Mouse (Mus musculus): ENCODE measurements at regions not wholly inside any gene's neighbourhood (a gene's known extent, or its start where the extent isn't known, plus 50 kb on each side); places are given as distances from the start of the nearest gene placed in this dataset.

DNA sequence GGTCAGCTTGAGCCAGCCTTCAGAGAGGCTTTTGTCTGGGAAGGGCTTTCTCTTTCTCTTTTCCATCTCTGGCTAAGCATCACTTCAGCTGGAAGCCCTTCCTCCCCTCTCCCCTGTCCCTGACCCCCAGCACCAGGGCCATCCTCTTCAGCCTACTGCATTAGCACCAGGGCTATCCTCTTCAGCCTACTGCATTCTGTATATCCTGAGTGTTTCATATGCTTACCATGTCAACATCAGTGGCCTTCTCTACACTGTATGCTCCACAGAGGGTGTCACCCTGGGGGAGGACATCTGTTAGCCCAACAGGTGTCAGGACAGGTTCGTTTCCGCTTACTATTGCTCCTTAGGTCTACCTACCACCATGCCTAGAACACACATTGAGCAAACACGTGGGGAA, 282.5 kb downstream of the Rps24 start:
- no peak for DNase-seq (ENCODE audit: low read depth)

DNA sequence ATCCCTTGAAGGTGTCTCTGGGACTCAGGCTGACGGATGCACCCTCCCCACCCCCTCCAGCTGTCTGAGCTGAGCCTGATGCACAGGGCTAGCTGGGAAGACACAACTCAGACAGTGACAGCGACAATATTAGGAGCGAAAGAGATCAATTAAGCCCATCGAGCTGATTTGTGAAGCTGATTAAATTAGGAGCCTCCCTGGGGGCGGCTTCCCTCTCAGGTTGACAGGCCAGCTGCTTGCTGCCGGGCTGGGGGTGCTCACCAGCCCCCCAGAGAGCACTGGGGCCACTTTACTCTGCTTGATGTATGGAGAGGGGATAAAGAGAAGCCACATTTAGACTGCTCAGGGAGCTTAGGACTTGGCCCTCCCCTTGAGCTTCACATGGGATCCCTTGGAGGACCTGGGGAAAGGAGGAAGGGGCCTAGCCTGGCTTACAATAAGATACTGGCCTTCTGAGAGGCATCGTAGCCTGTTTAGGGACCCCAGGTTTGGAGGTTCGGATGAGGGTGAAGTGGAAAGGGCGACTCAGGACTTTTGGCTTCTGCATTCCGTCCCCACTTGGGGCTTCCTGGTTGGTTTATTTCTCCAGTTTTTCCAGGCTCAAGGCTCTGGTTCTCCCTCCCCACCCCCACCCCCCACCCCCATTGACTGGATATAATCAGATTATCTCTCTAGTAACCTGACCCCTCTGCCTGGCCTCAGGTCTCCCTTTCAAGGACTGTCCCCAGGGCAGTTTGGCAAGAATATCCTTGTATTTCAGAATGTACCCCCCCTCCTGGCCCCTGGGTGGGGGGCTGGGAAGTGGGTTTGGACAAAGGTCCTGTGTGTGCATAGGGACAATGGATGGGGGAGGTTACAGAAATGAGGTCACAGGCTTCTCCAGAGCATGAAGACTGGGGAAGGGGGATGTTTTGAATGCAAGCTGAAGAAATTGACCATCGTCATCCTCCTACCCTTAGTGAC, 283.4 kb downstream of the Rps24 start:
- DNase-seq (ENCODE audit: low read depth): no peak

DNA sequence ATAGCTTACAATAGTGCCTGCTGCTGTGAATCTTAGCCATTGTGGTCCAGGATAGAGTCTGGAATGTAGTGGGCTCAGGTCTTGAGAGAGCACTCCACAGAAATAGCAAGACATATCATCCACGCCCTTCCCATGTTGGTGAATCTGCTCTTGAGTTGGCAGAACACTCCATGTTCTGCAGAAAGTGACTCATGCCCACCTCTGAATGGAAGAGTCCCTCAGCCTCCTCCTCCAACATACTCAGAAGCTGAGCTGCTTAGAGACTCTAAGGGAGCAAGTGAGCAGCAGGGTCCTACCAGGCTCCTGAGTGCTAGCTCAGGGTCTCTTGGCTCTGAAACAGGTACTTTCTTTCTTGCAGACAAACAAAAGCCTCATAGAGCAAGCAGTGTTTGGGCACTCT, 284.7 kb downstream of the Rps24 start:
- DNase-seq (ENCODE audit: low read depth): peak; percentile 46

DNA sequence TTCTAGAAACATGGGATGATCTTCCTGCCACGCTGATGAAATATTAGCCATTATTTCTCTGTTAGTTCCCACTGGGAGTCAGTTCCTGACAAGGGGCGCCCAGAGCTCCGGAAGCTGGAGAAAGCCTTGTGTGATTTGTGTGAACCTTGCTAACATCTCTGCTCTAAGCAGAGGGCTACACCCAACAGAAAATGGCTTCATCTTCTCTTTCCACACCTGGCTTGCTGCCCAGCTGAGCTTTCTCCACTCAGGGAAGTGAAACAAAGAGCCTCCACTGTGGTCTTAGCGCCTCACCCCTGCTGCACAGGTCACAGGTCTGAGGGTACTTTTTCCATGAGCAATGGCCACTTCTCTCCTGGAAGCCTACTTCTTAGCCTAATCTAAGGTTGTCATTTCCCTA, 285.2 kb downstream of the Rps24 start:
- DNase-seq (ENCODE audit: low read depth): peak; percentile 44

DNA sequence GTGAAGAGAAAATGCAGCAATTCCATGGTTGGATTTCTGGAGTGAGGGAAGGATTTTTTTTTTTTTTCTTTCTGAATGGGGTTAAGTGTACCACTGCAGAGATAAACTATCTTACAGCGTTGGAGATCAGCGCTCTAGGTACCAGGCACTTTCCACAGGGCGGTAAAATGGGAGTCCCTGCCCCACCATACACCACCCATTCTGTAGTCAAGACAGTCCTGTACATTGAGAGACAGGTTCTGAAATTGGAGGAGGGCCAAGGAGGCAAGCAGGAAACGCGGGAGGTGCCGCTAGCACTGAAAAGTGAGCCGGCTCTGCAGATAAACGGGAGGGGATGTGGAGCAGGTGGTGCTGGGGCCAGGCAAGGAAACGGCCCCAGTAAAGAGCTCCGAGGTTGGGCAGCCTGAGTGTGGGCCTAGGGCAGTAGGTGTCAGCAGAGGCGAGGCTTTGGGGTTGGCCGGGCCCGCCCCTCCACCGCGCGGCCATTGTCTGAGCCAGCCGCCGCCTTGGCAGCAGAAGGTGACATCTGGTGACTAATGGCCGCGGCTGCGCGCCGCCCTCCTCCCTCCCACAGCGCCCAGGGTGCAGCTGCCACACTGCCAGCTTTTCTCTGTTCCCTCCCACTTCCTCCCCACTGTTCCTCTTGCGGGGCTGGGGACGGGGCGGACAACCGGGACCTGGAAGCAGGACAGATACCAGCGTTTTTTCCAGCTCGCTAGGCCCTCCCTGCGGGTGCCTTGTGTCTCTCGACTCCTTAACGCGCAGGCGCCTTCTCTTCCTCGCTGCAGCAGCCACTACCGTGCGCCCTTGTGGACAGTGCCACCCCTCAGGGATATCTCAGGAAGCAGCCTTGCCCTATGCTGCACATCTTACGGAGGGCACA, 292.1 kb downstream of the Rps24 start:
- DNase-seq (ENCODE audit: low read depth): peak; percentile 86

DNA sequence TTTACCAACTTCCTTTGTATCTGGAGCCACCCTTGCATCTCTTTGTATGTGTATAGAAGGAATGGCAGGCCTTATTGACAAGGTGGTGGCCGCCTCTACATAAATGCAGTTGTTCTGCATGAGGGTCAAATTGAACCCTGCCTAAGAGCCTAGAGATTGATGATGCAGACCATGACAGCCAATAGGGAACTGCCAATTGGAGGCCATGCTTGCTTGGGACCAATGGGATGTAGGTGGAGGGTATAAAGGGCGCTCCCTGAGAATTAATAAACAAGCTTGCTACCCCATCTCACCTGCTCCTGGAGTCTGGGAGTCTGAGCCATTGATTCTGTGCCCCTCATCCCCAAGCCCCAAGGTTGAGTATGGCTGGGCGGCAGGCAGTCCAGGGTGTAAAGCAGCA, 294.7 kb downstream of the Rps24 start:
- no peak for DNase-seq (ENCODE audit: low read depth)

DNA sequence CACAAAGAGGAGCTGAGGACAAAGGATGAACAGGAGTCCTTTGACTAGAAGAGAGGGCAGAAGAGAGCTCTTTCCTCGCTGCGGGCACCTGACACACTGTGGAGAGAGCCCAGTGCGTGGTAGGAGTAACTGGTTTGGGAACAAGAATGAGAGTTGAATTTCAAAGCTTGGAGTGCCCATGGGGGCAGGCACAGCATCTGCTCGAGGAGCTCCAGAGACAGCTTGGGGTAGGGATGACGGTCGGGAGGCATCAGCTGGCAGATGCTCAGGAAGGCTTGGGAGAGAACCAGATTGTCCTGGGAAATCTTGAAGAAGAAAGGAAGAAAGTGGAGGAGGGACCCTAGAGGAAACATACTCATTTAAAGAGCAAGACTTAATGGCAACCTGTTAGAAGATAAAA, 297.0 kb downstream of the Rps24 start:
- DNase-seq (ENCODE audit: low read depth): no peak

DNA sequence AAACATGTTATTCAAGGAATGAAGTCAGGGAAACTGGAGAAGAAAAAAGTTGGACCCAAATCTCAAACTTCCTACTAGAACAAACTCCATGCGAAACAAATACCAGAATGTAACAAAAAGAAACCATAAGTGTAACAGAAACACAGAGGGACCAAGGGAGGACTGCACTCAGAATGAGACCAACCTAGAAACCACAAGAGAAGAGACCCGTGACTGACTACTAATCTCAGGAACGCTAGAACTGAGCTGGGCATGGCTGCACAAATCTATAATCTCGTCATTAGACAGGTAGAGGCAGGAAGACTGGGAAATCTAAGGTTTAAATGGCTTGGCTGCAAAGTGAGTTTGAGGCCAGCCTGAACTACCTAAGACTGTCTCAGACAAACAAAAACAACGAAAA, 298.5 kb downstream of the Rps24 start:
- no peak for DNase-seq (ENCODE audit: low read depth)

DNA sequence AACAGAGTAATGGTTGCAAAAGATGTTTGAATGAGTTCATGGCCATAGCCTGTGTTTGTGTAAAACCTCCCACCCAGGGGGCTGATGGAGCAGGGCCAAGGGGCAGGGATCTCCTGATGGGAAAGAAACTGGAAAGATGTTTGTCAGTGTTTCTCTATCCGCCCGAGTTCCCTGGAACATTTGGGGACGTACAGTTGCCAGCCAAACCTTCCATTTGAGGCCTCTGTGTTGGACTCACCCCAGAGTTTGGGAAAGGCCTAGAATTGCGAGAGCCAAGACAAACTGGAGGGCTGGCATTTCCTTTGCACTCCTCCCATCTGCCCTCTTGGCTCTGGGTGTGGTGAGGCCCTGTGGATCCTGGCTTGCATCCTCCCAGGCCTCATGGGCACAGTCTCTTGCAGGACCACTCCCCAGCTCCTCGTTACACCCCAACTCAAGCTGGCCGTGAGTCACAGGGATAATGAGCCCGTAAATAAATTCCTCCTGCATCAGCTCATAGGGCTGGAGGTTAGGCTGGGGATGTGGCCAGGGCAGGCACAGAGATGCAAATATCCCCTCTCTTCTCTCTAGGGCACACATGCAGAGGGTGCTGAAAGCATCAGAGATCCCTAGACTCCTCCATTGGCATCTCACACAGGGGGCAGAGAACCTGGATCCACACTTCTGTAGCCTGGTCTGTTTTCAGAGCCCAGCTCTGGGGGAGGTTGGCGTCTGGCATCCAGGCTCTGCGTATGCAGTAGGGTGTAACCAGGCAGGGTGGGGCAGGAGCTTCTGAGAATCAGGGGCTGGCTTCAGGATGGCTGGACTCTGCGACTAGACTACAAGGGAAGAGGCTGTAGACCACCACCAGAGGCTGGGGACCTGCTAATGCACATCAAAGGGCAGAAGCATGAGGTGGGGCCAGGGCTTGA, 306.7 kb downstream of the Rps24 start:
- DNase-seq (ENCODE audit: low read depth): peak; percentile 94

DNA sequence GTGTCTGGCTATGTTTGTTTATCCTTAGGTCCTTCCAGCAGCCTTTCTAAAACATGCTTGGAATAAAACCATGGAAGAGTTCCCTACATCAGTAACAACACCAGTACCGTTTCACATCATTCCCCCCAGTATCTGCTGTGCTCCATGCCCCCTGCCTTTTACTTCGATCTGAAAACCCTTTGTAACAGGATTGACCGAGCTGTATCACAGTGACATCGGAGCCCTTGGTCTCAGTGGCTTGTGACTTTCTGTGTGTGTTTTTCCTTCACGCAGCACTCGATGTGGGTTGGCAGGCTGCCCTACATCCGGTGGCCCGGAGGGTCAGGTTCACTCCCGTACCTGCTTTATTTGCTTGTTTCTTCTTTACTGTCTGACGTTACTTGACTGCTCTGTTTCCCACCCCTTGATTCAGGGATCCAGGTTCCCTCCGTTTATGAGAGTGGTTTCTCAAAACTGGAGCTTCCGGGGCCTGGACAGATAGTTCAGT, 307.5 kb downstream of the Rps24 start:
- DNase-seq (ENCODE audit: low read depth): no peak

DNA sequence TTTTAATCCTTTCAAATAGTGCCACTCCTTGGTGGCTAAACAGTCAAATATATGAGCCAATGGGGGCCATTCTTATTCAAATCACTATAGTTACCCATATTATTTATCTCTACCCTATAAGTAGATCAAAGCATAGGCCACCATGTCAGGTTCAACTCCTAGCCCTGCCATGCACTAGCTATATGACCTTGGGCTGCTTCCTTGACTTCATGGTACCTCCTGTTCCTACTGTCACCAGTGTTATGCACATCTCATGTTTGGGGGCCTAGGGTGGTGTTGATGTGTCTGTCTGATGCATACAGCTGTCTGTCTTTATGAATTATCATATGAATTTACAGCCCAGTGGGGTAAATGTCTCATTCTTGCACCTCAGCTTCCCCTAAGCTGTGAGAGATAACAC, 310.6 kb downstream of the Rps24 start:
- DNase-seq (ENCODE audit: low read depth): no peak

DNA sequence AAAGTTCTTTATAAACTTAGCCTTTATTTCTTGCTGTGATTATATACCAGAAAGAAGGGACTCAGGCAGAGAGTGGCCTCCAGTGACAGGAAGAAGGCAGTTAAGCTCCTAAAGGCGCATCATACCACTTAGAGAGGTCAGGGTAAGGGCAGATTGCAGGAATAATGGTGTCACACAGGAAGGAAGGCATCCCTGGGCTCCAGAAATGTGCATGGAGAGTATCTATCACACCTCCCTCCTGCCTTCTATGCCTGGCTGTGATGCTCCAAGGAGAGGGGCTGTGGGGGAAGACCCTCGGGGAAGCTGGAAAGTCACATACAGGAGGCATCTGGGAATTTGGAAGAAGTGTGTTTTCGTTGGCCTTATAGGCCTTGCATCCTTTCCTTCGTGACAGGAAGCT, 311.1 kb downstream of the Rps24 start:
- no peak for DNase-seq (ENCODE audit: low read depth)

DNA sequence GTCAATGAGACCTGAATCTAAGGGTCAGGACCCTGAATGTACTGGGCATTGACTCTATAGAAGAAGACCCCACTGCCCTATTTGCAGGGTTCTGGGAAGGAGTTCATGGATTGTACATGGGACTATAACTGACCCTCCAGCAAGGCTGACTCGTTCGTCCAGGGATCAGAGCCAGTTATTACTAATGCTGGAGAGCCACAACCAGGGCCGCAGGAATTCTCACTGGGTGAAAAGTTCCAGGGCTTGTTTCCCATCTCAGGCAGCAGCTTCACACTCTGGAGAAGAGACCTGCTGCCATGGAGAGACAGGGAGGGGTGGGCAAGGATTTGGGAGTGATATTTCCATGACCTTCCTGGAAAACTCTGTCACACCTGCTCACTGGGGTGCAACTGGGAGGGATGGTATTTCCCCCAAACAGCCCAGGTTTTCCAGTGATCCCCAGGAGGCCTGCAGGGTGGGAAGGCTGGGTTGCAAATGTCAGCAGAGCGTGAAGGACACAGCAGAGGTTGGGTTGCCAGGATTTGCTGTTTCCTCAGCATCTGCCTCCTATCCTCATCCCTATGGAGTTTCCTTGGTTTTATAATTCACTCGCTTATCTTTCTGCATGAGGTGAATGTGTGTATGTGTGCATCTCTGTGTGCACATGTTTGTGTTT, 316.2 kb downstream of the Rps24 start:
- DNase-seq (ENCODE audit: low read depth): peak; percentile 84

DNA sequence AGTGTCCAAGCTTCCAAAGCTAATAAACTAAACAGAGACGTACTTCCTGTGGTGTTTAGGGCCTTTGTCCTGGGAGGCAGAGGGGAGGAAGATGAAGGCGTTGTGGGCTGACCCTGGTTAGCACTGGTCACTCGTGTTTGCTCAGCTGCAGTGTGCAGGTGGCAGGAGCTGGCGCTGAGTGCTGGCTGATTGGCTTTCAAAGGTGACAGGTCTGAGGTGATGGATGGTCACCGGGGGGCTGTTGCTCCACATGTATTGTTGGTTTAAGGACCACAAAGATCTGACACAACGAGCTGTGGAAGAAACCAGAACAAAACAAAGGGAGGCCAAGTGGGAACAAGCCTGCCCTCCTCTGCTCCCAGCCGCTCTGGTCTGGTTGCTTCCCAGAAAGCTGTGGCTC, 320.1 kb downstream of the Rps24 start:
- no peak for DNase-seq (ENCODE audit: low read depth)

DNA sequence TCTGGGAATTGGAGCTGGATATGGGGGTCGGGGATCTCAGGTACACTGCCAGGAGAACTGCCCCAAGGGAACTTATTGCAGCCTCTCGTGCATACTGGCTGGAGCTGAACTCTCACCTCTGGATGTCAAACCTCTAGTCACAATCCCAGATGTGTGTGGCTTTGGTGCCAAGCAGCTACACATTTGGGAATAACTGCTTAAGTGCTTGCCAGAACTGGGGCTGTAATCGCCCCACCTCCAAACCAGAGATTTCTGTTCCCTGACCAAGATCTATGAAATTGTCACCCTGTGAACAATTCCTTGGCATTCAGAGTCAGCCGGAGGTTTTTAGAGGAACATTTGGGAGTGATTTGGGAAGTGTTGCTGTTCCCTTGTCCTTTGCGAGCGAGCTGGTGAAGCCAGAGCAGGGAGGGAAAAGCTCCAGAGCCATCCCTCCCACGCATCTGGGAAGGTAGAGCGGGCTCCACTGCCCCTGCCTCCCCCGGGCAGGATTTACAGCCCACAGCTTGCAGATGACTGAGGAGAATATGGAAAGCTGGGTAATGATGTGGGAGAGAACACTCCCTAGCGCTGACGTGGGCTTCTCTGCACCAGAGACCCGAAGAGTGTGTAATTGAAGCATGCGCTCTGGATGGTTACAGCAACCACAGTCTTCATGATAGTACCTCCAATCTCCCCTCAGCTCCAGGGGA, 336.1 kb downstream of the Rps24 start:
- peak; percentile 79 for DNase-seq (ENCODE audit: low read depth)

DNA sequence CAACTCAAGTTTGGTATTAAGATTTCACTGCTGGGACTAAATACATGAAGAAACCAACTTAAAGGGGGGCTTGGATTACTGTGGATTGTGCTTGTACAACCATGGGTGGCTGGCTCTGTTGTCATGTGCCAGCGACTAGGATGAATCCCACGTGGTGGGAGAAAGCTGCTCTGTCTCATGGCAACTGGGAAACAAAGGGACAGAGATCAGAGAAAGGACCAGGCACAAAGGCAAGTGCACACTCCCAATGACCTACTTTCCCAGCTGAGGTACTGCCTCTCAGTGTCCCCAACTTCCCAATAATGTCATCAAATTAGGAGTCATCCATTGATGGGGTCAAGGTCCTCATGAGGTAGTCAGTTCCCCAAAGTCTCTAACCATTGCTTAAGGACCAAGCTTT, 337.4 kb downstream of the Rps24 start:
- DNase-seq (ENCODE audit: low read depth): no peak

DNA sequence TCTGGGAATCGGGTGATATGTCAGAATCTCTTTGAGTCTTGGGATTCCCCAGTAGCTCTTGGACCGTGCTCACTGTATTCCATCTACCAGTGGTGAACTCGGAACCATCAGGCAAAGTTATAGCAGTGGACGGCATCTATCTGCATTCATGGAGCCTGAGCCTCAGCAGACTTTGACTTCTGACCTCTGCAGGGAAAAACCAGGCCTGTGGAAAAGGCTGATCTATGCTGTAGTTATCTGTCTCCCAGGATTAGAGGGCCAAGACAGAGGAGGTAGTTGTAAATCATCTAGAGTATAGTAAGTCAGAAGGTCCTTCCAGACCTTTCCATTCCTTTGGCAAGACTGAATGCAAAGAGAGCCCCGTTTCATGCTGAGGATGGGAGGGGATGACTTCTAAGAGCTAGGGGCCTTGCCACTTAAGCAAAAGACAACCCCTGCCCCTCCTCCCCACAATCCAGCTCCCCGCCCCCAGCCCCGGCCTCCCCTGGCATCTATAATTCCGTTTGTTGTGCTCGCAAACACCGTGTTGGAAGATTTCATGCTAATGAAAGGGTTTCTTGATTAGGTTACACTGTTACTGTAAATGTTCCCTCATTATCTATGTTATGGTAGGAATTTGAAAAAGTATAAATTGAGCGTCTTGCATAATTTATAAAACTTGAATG, 338.9 kb downstream of the Rps24 start:
- DNase-seq (ENCODE audit: low read depth): no peak

DNA sequence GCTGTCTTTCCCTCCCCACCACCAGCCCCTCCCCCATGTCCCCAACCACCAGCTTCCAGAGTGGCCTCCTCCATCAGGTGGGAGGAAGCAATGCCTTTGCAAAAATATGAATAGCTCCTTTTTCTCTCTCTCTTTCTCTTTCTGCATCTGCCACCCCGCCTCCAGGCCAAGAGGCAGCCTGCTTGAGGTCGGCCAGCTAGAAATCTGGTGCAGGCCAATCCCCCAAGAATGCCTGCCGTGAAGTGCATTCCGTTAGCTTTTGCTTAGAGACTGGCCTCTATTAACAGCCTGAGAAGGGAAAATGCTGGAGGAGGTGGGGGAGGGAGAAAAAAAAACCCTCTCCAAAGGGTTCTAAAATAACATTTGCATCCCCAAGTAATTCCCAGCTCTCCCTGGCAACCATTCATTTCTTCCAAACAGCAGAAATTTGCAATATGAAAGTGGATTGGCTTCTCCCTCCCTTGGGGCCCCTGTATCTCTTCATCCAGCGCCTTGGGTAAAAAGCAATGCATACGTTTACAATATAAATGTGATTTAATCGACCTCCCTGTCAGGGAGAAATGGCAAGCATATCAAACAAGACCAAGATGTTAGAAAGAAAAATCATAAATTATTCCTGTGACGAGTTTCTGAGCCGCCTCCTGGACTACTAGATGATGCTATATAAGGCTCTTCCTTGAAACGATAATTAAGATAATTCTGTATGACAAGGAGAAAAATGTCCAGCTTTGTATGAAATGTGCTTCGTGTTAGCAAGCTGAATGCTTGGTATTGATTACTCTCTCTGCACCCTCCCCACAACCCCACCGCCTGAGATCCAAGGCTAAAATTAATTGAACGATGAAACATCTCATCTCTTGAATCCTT, 339.8 kb downstream of the Rps24 start:
- peak; percentile 89 for DNase-seq (ENCODE audit: low read depth)

DNA sequence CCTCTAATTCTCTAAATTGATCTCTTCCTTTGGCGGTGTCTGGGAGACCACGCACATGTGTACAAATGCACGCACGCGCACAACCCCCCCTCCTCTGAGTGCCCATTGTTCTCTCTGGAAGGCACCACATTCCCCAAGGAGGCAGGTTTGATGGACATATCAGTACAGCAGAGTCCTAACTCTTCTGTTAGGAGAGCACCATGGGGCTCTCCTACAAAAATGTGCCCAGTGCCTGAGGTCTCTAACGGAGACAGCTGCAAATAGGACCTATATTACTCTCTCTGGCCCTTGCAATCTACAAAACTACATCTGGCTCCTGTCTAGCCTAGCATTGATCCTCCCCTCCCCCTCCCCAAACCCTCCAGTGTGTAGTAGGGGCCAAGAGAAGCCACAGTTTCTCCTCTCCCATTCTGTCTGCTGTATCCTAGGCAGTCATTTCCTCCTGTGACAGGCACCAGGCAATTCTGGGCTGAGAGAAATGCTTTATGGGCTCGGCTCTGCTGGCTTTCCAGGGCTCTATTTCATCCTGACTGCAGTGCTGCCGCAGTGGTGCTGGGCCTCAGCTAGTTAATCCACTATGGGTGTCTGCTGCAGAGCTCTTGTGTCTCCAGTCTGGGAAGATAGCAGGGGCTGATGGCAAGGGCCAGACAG, 340.6 kb downstream of the Rps24 start:
- no peak for DNase-seq (ENCODE audit: low read depth)
